26 mouse cellular contexts compared by ENCODE assay signal in genomic region chr16:81452988-81453387, GRCm38 (mm10).
A peak's percentile ranks its signal among the peaks of the same experiment; 100 is the strongest.
DNase-seq lines count a peak whose midpoint lies in the region; ATAC-seq and TF ChIP-seq lines count a peak whose summit lies in the region.
"Had no signal": no experiment of that assay in that cellular context is flagged by ENCODE, and none has a peak within 500 bp of the region (broad histone marks: within the 10 kb centered on the region; RNA-seq: fewer than 3 reads in every experiment).

No protein-coding gene starts in this region.

- no peak for TF ChIP-seq CTCF in lung, embryonic 14.5 days (IDR thresholded peaks at IDR 0.05; ENCODE audit: low read depth)
- no peak for TF ChIP-seq CTCF in brain, embryonic 14.5 days (IDR thresholded peaks at IDR 0.05; ENCODE audit: borderline replicate concordance, extremely low read depth, insufficient read depth, insufficient read length)

- H3K27ac ChIP-seq in embryonic facial prominence, embryonic 15.5 days (replicated peaks): no peak overlapping the region
- H3K27ac ChIP-seq in embryonic facial prominence, embryonic 10.5 days (replicated peaks): no peak overlapping the region
- no peak overlapping the region for H3K27ac ChIP-seq in hindbrain, embryonic 12.5 days
- H3K27ac ChIP-seq in hindbrain, embryonic 14.5 days: no peak overlapping the region
- no peak overlapping the region for H3K27ac ChIP-seq in lung, embryonic 14.5 days (ENCODE audit: low read depth)
- H3K27ac ChIP-seq: embryonic facial prominence, embryonic 12.5 days; forebrain, embryonic 13.5 days; heart, adult 2 months; heart, embryonic 10.5 days; heart, embryonic 13.5 days; intestine, embryonic 15.5 days had no signal

- WGBS in embryonic facial prominence, embryonic 15.5 days: 53% methylated on average over 2 of the region's 2 CpGs
- 67% methylated on average over 2 of the region's 2 CpGs for WGBS in embryonic facial prominence, embryonic 10.5 days
- WGBS in hindbrain, embryonic 12.5 days: 71% methylated on average over 2 of the region's 2 CpGs
- WGBS in hindbrain, embryonic 14.5 days: 66% methylated on average over 2 of the region's 2 CpGs
- 51% methylated on average over 2 of the region's 2 CpGs for WGBS in lung, embryonic 14.5 days

- intact Hi-C loops in left cerebral cortex, postnatal 36 days (cut with DNase I): no loop called here

- ATAC-seq in embryonic facial prominence, embryonic 15.5 days (ENCODE audit: insufficient number of reproducible peaks, low FRiP score, low TSS enrichment, low read depth): peak; percentile 24; the same call in 1 of the 2 replicates
- 0 out of 2 replicates have a peak, but pooled peaks have one; percentile 38 for ATAC-seq in hindbrain, embryonic 12.5 days (ENCODE audit: low FRiP score)
- ATAC-seq in hindbrain, embryonic 14.5 days (ENCODE audit: low FRiP score): no peak
- no peak for ATAC-seq in lung, embryonic 14.5 days (ENCODE audit: insufficient read depth)
- ATAC-seq: activated CD4-positive, CD25-positive, alpha-beta regulatory T cell, adult 4 months; forebrain, embryonic 13.5 days; intestine, embryonic 15.5 days had no signal

- H3K27me3 ChIP-seq in embryonic facial prominence, embryonic 15.5 days: no peaks in the 10 kb centered on the region
- H3K27me3 ChIP-seq in embryonic facial prominence, embryonic 10.5 days (replicated peaks; ENCODE audit: low read depth, poor library complexity, severe bottlenecking): no peaks in the 10 kb centered on the region
- no peaks in the 10 kb centered on the region for H3K27me3 ChIP-seq in hindbrain, embryonic 12.5 days
- no peaks in the 10 kb centered on the region for H3K27me3 ChIP-seq in hindbrain, embryonic 14.5 days (ENCODE audit: control insufficient read depth, insufficient read depth, low read length)
- no peaks in the 10 kb centered on the region for H3K27me3 ChIP-seq in lung, embryonic 14.5 days (ENCODE audit: insufficient read depth, low read length)
- H3K27me3 ChIP-seq: embryonic facial prominence, embryonic 12.5 days; forebrain, embryonic 13.5 days; heart, embryonic 13.5 days; intestine, embryonic 15.5 days had no signal

- TF ChIP-seq POLR2A in brain, embryonic 14.5 days (IDR thresholded peaks at IDR 0.05; ENCODE audit: borderline replicate concordance, extremely low read depth, insufficient read depth, insufficient read length, poor library complexity, severe bottlenecking): no peak

- no peaks in the 10 kb centered on the region for H3K4me1 ChIP-seq in embryonic facial prominence, embryonic 15.5 days
- no peaks in the 10 kb centered on the region for H3K4me1 ChIP-seq in embryonic facial prominence, embryonic 10.5 days
- no peaks in the 10 kb centered on the region for H3K4me1 ChIP-seq in hindbrain, embryonic 12.5 days
- H3K4me1 ChIP-seq in hindbrain, embryonic 14.5 days (replicated peaks; ENCODE audit: control insufficient read depth, insufficient read depth, low read length): no peaks in the 10 kb centered on the region
- H3K4me1 ChIP-seq in lung, embryonic 14.5 days (ENCODE audit: insufficient read depth): no peaks in the 10 kb centered on the region
- H3K4me1 ChIP-seq: embryonic facial prominence, embryonic 12.5 days; forebrain, embryonic 13.5 days; heart, embryonic 10.5 days; heart, embryonic 13.5 days; intestine, embryonic 15.5 days had no signal

- DNase-seq in embryonic facial prominence, embryonic 10.5 days (ENCODE audit: low spot score): no peak
- DNase-seq in hindbrain, embryonic 14.5 days (ENCODE audit: low spot score): no peak
- peak; percentile 5 for DNase-seq in lung, embryonic 14.5 days
- DNase-seq in lung, postnatal 36 days: no peak
- DNase-seq in brain, embryonic 14.5 days (ENCODE audit: low read depth): peak; percentile 46
- no peak for DNase-seq in left cerebral cortex, postnatal 36 days (ENCODE audit: low spot score in 2 of 2)
- DNase-seq: adrenal gland, adult 8-10 months; adrenal gland, postnatal 25 days; cerebellum, adult 18-20 months; cerebellum, adult 9-10 months; cerebellum, postnatal 14 days; gastrocnemius, postnatal 10 days; gastrocnemius, postnatal 36 days; heart, adult 2 months; heart, postnatal 14 days; heart, postnatal 4 days; kidney, adult 11 months had no signal

- no peak overlapping the region for H3K9ac ChIP-seq in embryonic facial prominence, embryonic 15.5 days
- H3K9ac ChIP-seq in hindbrain, embryonic 12.5 days: no peak overlapping the region
- H3K9ac ChIP-seq in hindbrain, embryonic 14.5 days: no peak overlapping the region
- no peak overlapping the region for H3K9ac ChIP-seq in lung, embryonic 14.5 days
- H3K9ac ChIP-seq: embryonic facial prominence, embryonic 12.5 days; forebrain, embryonic 13.5 days; heart, embryonic 13.5 days; intestine, embryonic 15.5 days had no signal

- no peak overlapping the region for H3K4me2 ChIP-seq in embryonic facial prominence, embryonic 15.5 days (replicated peaks)
- H3K4me2 ChIP-seq in hindbrain, embryonic 12.5 days (replicated peaks): no peak overlapping the region
- H3K4me2 ChIP-seq in hindbrain, embryonic 14.5 days (replicated peaks): no peak overlapping the region
- no peak overlapping the region for H3K4me2 ChIP-seq in lung, embryonic 14.5 days
- H3K4me2 ChIP-seq: embryonic facial prominence, embryonic 12.5 days; forebrain, embryonic 13.5 days; heart, embryonic 13.5 days; intestine, embryonic 15.5 days had no signal

- no peak overlapping the region for H3K4me3 ChIP-seq in embryonic facial prominence, embryonic 15.5 days (replicated peaks)
- no peak overlapping the region for H3K4me3 ChIP-seq in embryonic facial prominence, embryonic 10.5 days
- no peak overlapping the region for H3K4me3 ChIP-seq in hindbrain, embryonic 12.5 days
- H3K4me3 ChIP-seq in hindbrain, embryonic 14.5 days (replicated peaks; ENCODE audit: low read length): no peak overlapping the region
- H3K4me3 ChIP-seq in lung, embryonic 14.5 days (ENCODE audit: low read depth, low read length): no peak overlapping the region
- H3K4me3 ChIP-seq: embryonic facial prominence, embryonic 12.5 days; erythroblast, embryonic 14.5 days; forebrain, embryonic 13.5 days; heart, adult 2 months; heart, embryonic 10.5 days; heart, embryonic 13.5 days; intestine, embryonic 15.5 days had no signal

- no peaks in the 10 kb centered on the region for H3K9me3 ChIP-seq in embryonic facial prominence, embryonic 15.5 days (replicated peaks)
- no peaks in the 10 kb centered on the region for H3K9me3 ChIP-seq in embryonic facial prominence, embryonic 10.5 days
- no peaks in the 10 kb centered on the region for H3K9me3 ChIP-seq in hindbrain, embryonic 12.5 days (replicated peaks)
- H3K9me3 ChIP-seq in hindbrain, embryonic 14.5 days (ENCODE audit: control insufficient read depth, low read length): no peaks in the 10 kb centered on the region
- no peaks in the 10 kb centered on the region for H3K9me3 ChIP-seq in lung, embryonic 14.5 days (ENCODE audit: low read depth, low read length)
- H3K9me3 ChIP-seq: embryonic facial prominence, embryonic 12.5 days; forebrain, embryonic 13.5 days; heart, embryonic 10.5 days; heart, embryonic 13.5 days; intestine, embryonic 15.5 days had no signal

- H3K36me3 ChIP-seq in embryonic facial prominence, embryonic 15.5 days: no peaks in the 10 kb centered on the region
- H3K36me3 ChIP-seq in embryonic facial prominence, embryonic 10.5 days (replicated peaks): no peaks in the 10 kb centered on the region
- no peaks in the 10 kb centered on the region for H3K36me3 ChIP-seq in hindbrain, embryonic 12.5 days
- no peaks in the 10 kb centered on the region for H3K36me3 ChIP-seq in hindbrain, embryonic 14.5 days (replicated peaks; ENCODE audit: control insufficient read depth, insufficient read depth)
- H3K36me3 ChIP-seq in lung, embryonic 14.5 days (ENCODE audit: insufficient read depth): no peaks in the 10 kb centered on the region
- H3K36me3 ChIP-seq: embryonic facial prominence, embryonic 12.5 days; heart, embryonic 10.5 days; heart, embryonic 13.5 days; intestine, embryonic 15.5 days had no signal

Comparison
In these comparisons a context has a peak if more than half of its experiments do, and no peak if none do; other contexts are left out.
1. ATAC-seq: peak in embryonic facial prominence, embryonic 15.5 days (single experiment) and hindbrain, embryonic 12.5 days (single experiment); none in hindbrain, embryonic 14.5 days (single experiment) and lung, embryonic 14.5 days (single experiment).
2. DNase-seq: peak in lung, embryonic 14.5 days (single experiment) and brain, embryonic 14.5 days (single experiment); none in embryonic facial prominence, embryonic 10.5 days (single experiment), hindbrain, embryonic 14.5 days (single experiment), lung, postnatal 36 days (single experiment) and left cerebral cortex, postnatal 36 days (0 of 2).